Mouse (Mus musculus) 416B (cell line): ENCODE results near the gene Dpep1.
"Not testable (repeated sequence)": the region's sequence is repeated elsewhere in the genome, so short reads cannot be mapped to it uniquely, and the experiment has no call there.

Experiments used
- DNase-seq: peaks from one replicate; pipeline ENCODE4 v3.0.0; 2011; ENCODE audit warnings: low read depth

Dpep1 gene

GRCm38 (mm10) chr8:123212321-123213117 is 26.5 kb downstream of the Dpep1 start, which contains the start of the genes Chmp1a and Spata33:
Gene Chmp1a, minus strand, starts transcription at chr8:123212763.
Gene Spata33, plus strand, starts transcription at chr8:123212832.
- DNase-seq = peak; percentile 99

- no peak for DNase-seq
Measured at GRCm38 (mm10) chr8:123213118-123213772, 27.2 kb downstream of the Dpep1 start.

- DNase-seq = no peak
Measured at GRCm38 (mm10) chr8:123215430-123215829, 29.4 kb downstream of the Dpep1 start.

GRCm38 (mm10) chr8:123220917-123221316 is 34.9 kb downstream of the Dpep1 start:
- peak; percentile 78 for DNase-seq

- peak; percentile 93 for DNase-seq
Measured at GRCm38 (mm10) chr8:123224278-123225266, 38.5 kb downstream of the Dpep1 start, which contains the start of gene Cdk10. Gene Cdk10, plus strand, starts transcription at chr8:123224842.

- no peak for DNase-seq
Measured at GRCm38 (mm10) chr8:123228416-123228815, 42.4 kb downstream of the Dpep1 start.

GRCm38 (mm10) chr8:123230326-123230725 is 44.3 kb downstream of the Dpep1 start:
- DNase-seq = not testable (repeated sequence)

- peak; percentile 33 for DNase-seq
Measured at GRCm38 (mm10) chr8:123231742-123232141, 45.7 kb downstream of the Dpep1 start.

GRCm38 (mm10) chr8:123232553-123232952 is 46.5 kb downstream of the Dpep1 start:
- no peak for DNase-seq

- no peak for DNase-seq
Measured at GRCm38 (mm10) chr8:123233300-123233699, 47.3 kb downstream of the Dpep1 start.

- no peak for DNase-seq
Measured at GRCm38 (mm10) chr8:123233760-123234159, 47.7 kb downstream of the Dpep1 start.

- DNase-seq = no peak
Measured at GRCm38 (mm10) chr8:123234918-123235519, 49.0 kb downstream of the Dpep1 start.

GRCm38 (mm10) chr8:123235520-123236497 is 49.8 kb downstream of the Dpep1 start, which contains the start of gene Spata2l:
Gene Spata2l, minus strand, starts transcription at chr8:123236233.
- DNase-seq = peak; percentile 85

GRCm38 (mm10) chr8:123239398-123239797 is 53.4 kb downstream of the Dpep1 start:
- DNase-seq = no peak

- no peak for DNase-seq
Measured at GRCm38 (mm10) chr8:123242107-123242923, 56.3 kb downstream of the Dpep1 start.

GRCm38 (mm10) chr8:123243053-123243452 is 57.0 kb downstream of the Dpep1 start:
- DNase-seq = peak; percentile 23

- no peak for DNase-seq
Measured at GRCm38 (mm10) chr8:123244382-123244781, 58.3 kb downstream of the Dpep1 start.

- no peak for DNase-seq
Measured at GRCm38 (mm10) chr8:123245543-123245942, 59.5 kb downstream of the Dpep1 start.

GRCm38 (mm10) chr8:123247748-123248147 is 61.7 kb downstream of the Dpep1 start:
- DNase-seq = no peak
